Mouse (Mus musculus): Measurements from ENCODE around the gene Acod1.

DNA sequence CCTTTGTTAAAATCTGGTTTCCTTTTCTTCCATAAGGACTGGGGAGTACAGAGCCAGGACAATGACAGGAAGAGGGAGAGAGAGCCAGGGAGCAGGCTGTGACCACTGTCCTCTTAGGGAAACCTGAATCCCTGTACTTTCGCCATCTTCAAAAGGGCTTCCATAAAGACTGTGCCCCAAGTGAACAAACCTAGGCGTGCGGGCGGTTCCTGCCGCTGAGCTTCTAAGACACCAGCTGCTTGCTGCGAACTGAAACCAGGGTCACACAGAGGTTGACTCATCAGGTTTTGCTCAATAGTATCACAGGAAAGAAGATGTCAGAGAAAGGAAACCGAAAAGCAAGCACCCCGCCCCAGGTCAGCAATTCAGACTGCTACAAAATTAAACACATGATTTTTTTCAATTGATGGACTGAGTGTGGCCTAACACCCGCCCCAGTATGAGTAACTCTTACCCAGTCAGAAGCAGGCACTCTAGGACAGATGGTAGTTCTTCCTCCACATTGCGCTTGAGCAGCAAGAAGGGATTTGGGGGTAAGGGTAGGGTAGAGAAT is 13.4 kb upstream of the Acod1 start:
- TF ChIP-seq POLR2A (IDR thresholded peaks at IDR 0.05; ENCODE audit: extremely low read depth, insufficient read depth, low read length) (no peak), CTCF (IDR thresholded peaks at IDR 0.05; ENCODE audit: extremely low read depth, insufficient read depth, low read length) (no peak)

All from cortical plate, adult 2 months (tissue).